Mouse (Mus musculus): ENCODE results near the gene Ccdc190. TPM values are rescaled to one million over a fixed set of nuclear protein-coding genes. Genes with fewer than 3 reads are reported as not detected.

Gene Ccdc190
- polyA plus RNA-seq (2016; fragmentation: Nextera tagmentation; extraction: Ambion mirVana), result not detected in 2 replicates

- H3K27ac ChIP-seq, result no peak within 1 kb of the TSS
- no peaks in the 10 kb centered on the region for H3K27me3 ChIP-seq (ENCODE audit: insufficient read depth, poor library complexity, severe bottlenecking)
- peaks cover 5% of the 10 kb centered on the region for H3K4me1 ChIP-seq
- no peaks in the 10 kb centered on the region for H3K36me3 ChIP-seq
- DNase-seq (ENCODE audit: low spot score), result peak; percentile 64
- H3K4me3 ChIP-seq, result peak within 1 kb of the TSS; percentile 18; the same call in 1 of the 2 replicates
- no peaks in the 10 kb centered on the region for H3K9me3 ChIP-seq
- WGBS, result 18% methylated on average over 12 of the region's 12 CpGs
These were observed at the start of gene Ccdc190 for GRCm38 (mm10) chr1:169928454-169928971. TSS of gene Ccdc190 (plus strand) at chr1:169928648.

- no peaks in the 10 kb centered on the region for H3K36me3 ChIP-seq
- no peaks in the 10 kb centered on the region for H3K27me3 ChIP-seq (ENCODE audit: insufficient read depth, poor library complexity, severe bottlenecking)
- H3K9me3 ChIP-seq, result no peaks in the 10 kb centered on the region
- no peak for DNase-seq (ENCODE audit: low spot score)
- H3K27ac ChIP-seq, result no peak overlapping the region
- WGBS, result 85% methylated on average over 4 of the region's 4 CpGs
- no peak overlapping the region for H3K4me3 ChIP-seq
- H3K4me1 ChIP-seq, result no peaks in the 10 kb centered on the region
These were observed 49.4 kb upstream of the Ccdc190 start for GRCm38 (mm10) chr1:169879060-169879459.

GRCm38 (mm10) chr1:169880181-169880580 lies 48.3 kb upstream of the Ccdc190 start:
- Histone ChIP-seq H3K4me1 (no peaks in the 10 kb centered on the region), H3K27ac (no peak overlapping the region), H3K9me3 (no peaks in the 10 kb centered on the region), H3K27me3 (ENCODE audit: insufficient read depth, poor library complexity, severe bottlenecking) (no peaks in the 10 kb centered on the region), H3K36me3 (no peaks in the 10 kb centered on the region), H3K4me3 (no peak overlapping the region)
- no peak for DNase-seq (ENCODE audit: low spot score)
- WGBS, result 85% methylated on average over 5 of the region's 5 CpGs

- no peaks in the 10 kb centered on the region for H3K4me1 ChIP-seq
- no peaks in the 10 kb centered on the region for H3K9me3 ChIP-seq
- H3K4me3 ChIP-seq, result no peak overlapping the region
- no peaks in the 10 kb centered on the region for H3K36me3 ChIP-seq
- no peaks in the 10 kb centered on the region for H3K27me3 ChIP-seq (ENCODE audit: insufficient read depth, poor library complexity, severe bottlenecking)
- WGBS, result 87% methylated on average over 5 of the region's 5 CpGs
- DNase-seq (ENCODE audit: low spot score), result no peak
- H3K27ac ChIP-seq, result no peak overlapping the region
These were observed 45.3 kb upstream of the Ccdc190 start for GRCm38 (mm10) chr1:169883081-169883565.

GRCm38 (mm10) chr1:169889250-169889649 lies 39.2 kb upstream of the Ccdc190 start:
- no peaks in the 10 kb centered on the region for H3K4me1 ChIP-seq
- no peak overlapping the region for H3K4me3 ChIP-seq
- H3K9me3 ChIP-seq, result no peaks in the 10 kb centered on the region
- WGBS, result 76% methylated on average over 2 of the region's 2 CpGs
- H3K27ac ChIP-seq, result no peak overlapping the region
- no peaks in the 10 kb centered on the region for H3K27me3 ChIP-seq (ENCODE audit: insufficient read depth, poor library complexity, severe bottlenecking)
- H3K36me3 ChIP-seq, result no peaks in the 10 kb centered on the region
- DNase-seq (ENCODE audit: low spot score), result no peak

GRCm38 (mm10) chr1:169893976-169894375 lies 34.5 kb upstream of the Ccdc190 start:
- Histone ChIP-seq H3K36me3 (no peaks in the 10 kb centered on the region), H3K4me3 (no peak overlapping the region), H3K9me3 (no peaks in the 10 kb centered on the region), H3K27ac (no peak overlapping the region), H3K4me1 (no peaks in the 10 kb centered on the region), H3K27me3 (ENCODE audit: insufficient read depth, poor library complexity, severe bottlenecking) (no peaks in the 10 kb centered on the region)
- 85% methylated on average over 2 of the region's 2 CpGs for WGBS
- DNase-seq (ENCODE audit: low spot score), result no peak

GRCm38 (mm10) chr1:169895686-169896085 lies 32.8 kb upstream of the Ccdc190 start:
- no peaks in the 10 kb centered on the region for H3K36me3 ChIP-seq
- H3K4me3 ChIP-seq, result no peak overlapping the region
- no peaks in the 10 kb centered on the region for H3K4me1 ChIP-seq
- 73% methylated on average over 1 of the region's 1 CpGs for WGBS
- H3K27me3 ChIP-seq (ENCODE audit: insufficient read depth, poor library complexity, severe bottlenecking), result no peaks in the 10 kb centered on the region
- no peaks in the 10 kb centered on the region for H3K9me3 ChIP-seq
- H3K27ac ChIP-seq, result no peak overlapping the region
- no peak for DNase-seq (ENCODE audit: low spot score)

GRCm38 (mm10) chr1:169897916-169898315 lies 30.5 kb upstream of the Ccdc190 start:
- no peaks in the 10 kb centered on the region for H3K36me3 ChIP-seq
- no peaks in the 10 kb centered on the region for H3K4me1 ChIP-seq
- WGBS, result 63% methylated on average over 1 of the region's 1 CpGs
- H3K27ac ChIP-seq, result no peak overlapping the region
- H3K9me3 ChIP-seq, result no peaks in the 10 kb centered on the region
- H3K27me3 ChIP-seq (ENCODE audit: insufficient read depth, poor library complexity, severe bottlenecking), result no peaks in the 10 kb centered on the region
- no peak overlapping the region for H3K4me3 ChIP-seq
- no peak for DNase-seq (ENCODE audit: low spot score)

- Histone ChIP-seq H3K9me3 (no peaks in the 10 kb centered on the region), H3K36me3 (no peaks in the 10 kb centered on the region), H3K4me3 (no peak overlapping the region), H3K4me1 (no peaks in the 10 kb centered on the region), H3K27me3 (ENCODE audit: insufficient read depth, poor library complexity, severe bottlenecking) (no peaks in the 10 kb centered on the region), H3K27ac (no peak overlapping the region)
- WGBS, result 86% methylated on average over 7 of the region's 7 CpGs
- DNase-seq (ENCODE audit: low spot score), result no peak
These were observed 29.8 kb upstream of the Ccdc190 start for GRCm38 (mm10) chr1:169898607-169899006.

- no peak for DNase-seq (ENCODE audit: low spot score)
- no peaks in the 10 kb centered on the region for H3K4me1 ChIP-seq
- no peak overlapping the region for H3K27ac ChIP-seq
- WGBS, result 81% methylated on average over 3 of the region's 3 CpGs
- H3K27me3 ChIP-seq (ENCODE audit: insufficient read depth, poor library complexity, severe bottlenecking), result no peaks in the 10 kb centered on the region
- no peak overlapping the region for H3K4me3 ChIP-seq
- no peaks in the 10 kb centered on the region for H3K9me3 ChIP-seq
- no peaks in the 10 kb centered on the region for H3K36me3 ChIP-seq
These were observed 27.6 kb upstream of the Ccdc190 start for GRCm38 (mm10) chr1:169900771-169901336.

- WGBS, result 82% methylated on average over 5 of the region's 5 CpGs
- DNase-seq (ENCODE audit: low spot score), result no peak
These were observed 19.3 kb upstream of the Ccdc190 start for GRCm38 (mm10) chr1:169909163-169909562.

GRCm38 (mm10) chr1:169909659-169910058 lies 18.8 kb upstream of the Ccdc190 start:
- Histone ChIP-seq H3K27ac (no peak overlapping the region), H3K27me3 (ENCODE audit: insufficient read depth, poor library complexity, severe bottlenecking) (no peaks in the 10 kb centered on the region), H3K9me3 (no peaks in the 10 kb centered on the region), H3K4me1 (no peaks in the 10 kb centered on the region), H3K4me3 (no peak overlapping the region), H3K36me3 (no peaks in the 10 kb centered on the region)
- no peak for DNase-seq (ENCODE audit: low spot score)
- 82% methylated on average over 6 of the region's 6 CpGs for WGBS

More at GRCm38 (mm10) chr1:169909163-169909562, 19.3 kb upstream of the Ccdc190 start:
- H3K27me3 ChIP-seq (ENCODE audit: insufficient read depth, poor library complexity, severe bottlenecking), result no peaks in the 10 kb centered on the region
- no peak overlapping the region for H3K27ac ChIP-seq
- no peaks in the 10 kb centered on the region for H3K4me1 ChIP-seq
- no peaks in the 10 kb centered on the region for H3K9me3 ChIP-seq
- H3K36me3 ChIP-seq, result no peaks in the 10 kb centered on the region
- H3K4me3 ChIP-seq, result no peak overlapping the region

GRCm38 (mm10) chr1:169910751-169911150 lies 17.7 kb upstream of the Ccdc190 start:
- no peak for DNase-seq (ENCODE audit: low spot score)
- Histone ChIP-seq H3K27ac (no peak overlapping the region), H3K9me3 (no peaks in the 10 kb centered on the region), H3K36me3 (no peaks in the 10 kb centered on the region), H3K4me1 (no peaks in the 10 kb centered on the region), H3K4me3 (no peak overlapping the region), H3K27me3 (ENCODE audit: insufficient read depth, poor library complexity, severe bottlenecking) (no peaks in the 10 kb centered on the region)
- WGBS, result 80% methylated on average over 7 of the region's 7 CpGs

GRCm38 (mm10) chr1:169911526-169911925 lies 16.9 kb upstream of the Ccdc190 start:
- 72% methylated on average over 6 of the region's 6 CpGs for WGBS
- H3K36me3 ChIP-seq, result no peaks in the 10 kb centered on the region
- H3K27ac ChIP-seq, result no peak overlapping the region
- H3K4me3 ChIP-seq, result no peak overlapping the region
- H3K27me3 ChIP-seq (ENCODE audit: insufficient read depth, poor library complexity, severe bottlenecking), result no peaks in the 10 kb centered on the region
- no peaks in the 10 kb centered on the region for H3K9me3 ChIP-seq
- 0 out of 2 replicates have a peak, but pooled peaks cover 3% of the 10 kb centered on the region for H3K4me1 ChIP-seq
- no peak for DNase-seq (ENCODE audit: low spot score)
